Mouse (Mus musculus): ENCODE measurements around the gene Zfp764.
"Not testable (repeated sequence)": the region's sequence is repeated elsewhere in the genome, so short reads cannot be mapped to it uniquely, and the experiment has no call there.

Gene Zfp764

GRCm38 (mm10) chr7:127406002-127406987 lies at the start of gene Zfp764:
TSS of gene Zfp764 (minus strand) at chr7:127406822.
- peak; percentile 83 for DNase-seq (ENCODE audit: extremely low read depth, insufficient read length, low spot score)

- DNase-seq (ENCODE audit: extremely low read depth, insufficient read length, low spot score): no peak
Observed at GRCm38 (mm10) chr7:127454905-127455304, 48.3 kb upstream of the Zfp764 start.

GRCm38 (mm10) chr7:127453056-127453455 lies 46.4 kb upstream of the Zfp764 start:
- no peak for DNase-seq (ENCODE audit: extremely low read depth, insufficient read length, low spot score)

GRCm38 (mm10) chr7:127449966-127450365 lies 43.3 kb upstream of the Zfp764 start:
- DNase-seq (ENCODE audit: extremely low read depth, insufficient read length, low spot score): no peak

- peak; percentile 89 for DNase-seq (ENCODE audit: extremely low read depth, insufficient read length, low spot score)
Observed at GRCm38 (mm10) chr7:127448521-127449300, 42.1 kb upstream of the Zfp764 start, which contains the start of gene Zfp689. TSS of gene Zfp689 (minus strand) at chr7:127449158.

- no peak for DNase-seq (ENCODE audit: extremely low read depth, insufficient read length, low spot score)
Observed at GRCm38 (mm10) chr7:127443976-127444375, 37.4 kb upstream of the Zfp764 start.

GRCm38 (mm10) chr7:127437724-127438123 lies 31.1 kb upstream of the Zfp764 start:
- no peak for DNase-seq (ENCODE audit: extremely low read depth, insufficient read length, low spot score)

- no peak for DNase-seq (ENCODE audit: extremely low read depth, insufficient read length, low spot score)
Observed at GRCm38 (mm10) chr7:127435206-127435605, 28.6 kb upstream of the Zfp764 start.

- no peak for DNase-seq (ENCODE audit: extremely low read depth, insufficient read length, low spot score)
Observed at GRCm38 (mm10) chr7:127426354-127426753, 19.7 kb upstream of the Zfp764 start.

GRCm38 (mm10) chr7:127425911-127426310 lies 19.3 kb upstream of the Zfp764 start:
- no peak for DNase-seq (ENCODE audit: extremely low read depth, insufficient read length, low spot score)

GRCm38 (mm10) chr7:127425291-127425690 lies 18.7 kb upstream of the Zfp764 start:
- no peak for DNase-seq (ENCODE audit: extremely low read depth, insufficient read length, low spot score)

- DNase-seq (ENCODE audit: extremely low read depth, insufficient read length, low spot score): no peak
Observed at GRCm38 (mm10) chr7:127422247-127422646, 15.6 kb upstream of the Zfp764 start.

- DNase-seq (ENCODE audit: extremely low read depth, insufficient read length, low spot score): peak; percentile 92
Observed at GRCm38 (mm10) chr7:127421388-127422191, 15.0 kb upstream of the Zfp764 start, which contains the start of gene Zfp688. TSS of gene Zfp688 (minus strand) at chr7:127422068.

- DNase-seq (ENCODE audit: extremely low read depth, insufficient read length, low spot score): no peak
Observed at GRCm38 (mm10) chr7:127411418-127411817, 4.8 kb upstream of the Zfp764 start.

- not testable (repeated sequence) for DNase-seq (ENCODE audit: extremely low read depth, insufficient read length, low spot score)
Observed at GRCm38 (mm10) chr7:127404101-127404500, 2.5 kb downstream of the Zfp764 start.

- DNase-seq (ENCODE audit: extremely low read depth, insufficient read length, low spot score): no peak
Observed at GRCm38 (mm10) chr7:127402980-127403379, 3.6 kb downstream of the Zfp764 start.

GRCm38 (mm10) chr7:127400355-127400754 lies 6.3 kb downstream of the Zfp764 start:
- no peak for DNase-seq (ENCODE audit: extremely low read depth, insufficient read length, low spot score)

GRCm38 (mm10) chr7:127393944-127394333 lies 12.7 kb downstream of the Zfp764 start:
- DNase-seq (ENCODE audit: extremely low read depth, insufficient read length, low spot score): no peak

GRCm38 (mm10) chr7:127393157-127393943 lies 13.3 kb downstream of the Zfp764 start, which contains the start of gene E430018J23Rik:
TSS of gene E430018J23Rik (minus strand) at chr7:127393629.
- DNase-seq (ENCODE audit: extremely low read depth, insufficient read length, low spot score): peak; percentile 72

All from 3134 (cell line).